Mouse (Mus musculus) hindbrain, embryonic 14.5 days (tissue): ENCODE results near the gene Zdhhc19. TPM values are rescaled to one million over a fixed set of nuclear protein-coding genes. Genes with fewer than 3 reads are reported as not detected.
A peak's percentile ranks its signal among the peaks of the same experiment; 100 is the strongest.

Experiments
- ATAC-seq: fragments of 200-750 bp; cut with Nextera tagmentation; 2 replicates; pipeline ENCODE4 v1.8.0; 2017; ENCODE audit warnings: moderate number of reproducible peaks, mild to moderate bottlenecking, moderate TSS enrichment, moderate library complexity; ENCODE audit not compliant: low FRiP score
- DNase-seq: peaks from one replicate; pipeline ENCODE4 v3.0.0-alpha.2; 2015; ENCODE audit warnings: low spot score
- H3K27ac ChIP-seq: fragments of 300-500 bp; sonication (generic); 2 replicates; pipeline ENCODE4 v1.5.1; 2014; ENCODE audit warnings: mild to moderate bottlenecking, moderate library complexity
- H3K27me3 ChIP-seq: fragments of 300-500 bp; sonication (generic); 2 replicates; pipeline ENCODE4 v1.6.1; 2014; ENCODE audit warnings: mild to moderate bottlenecking, low read length, mixed read lengths; ENCODE audit not compliant: control insufficient read depth, insufficient read depth
- H3K36me3 ChIP-seq: fragments of 300-500 bp; sonication (generic); replicated peaks from 2 replicates; pipeline ENCODE4 v1.6.1; 2014; ENCODE audit not compliant: control insufficient read depth, insufficient read depth
- H3K4me1 ChIP-seq: fragments of 300-500 bp; sonication (generic); replicated peaks from 2 replicates; pipeline ENCODE4 v1.6.1; 2014; ENCODE audit warnings: antibody characterized with exemption, low read length, mixed read lengths; ENCODE audit not compliant: control insufficient read depth, insufficient read depth
- H3K4me2 ChIP-seq: fragments of 300-500 bp; sonication (generic); replicated peaks from 2 replicates; pipeline ENCODE4 v1.6.1; 2014; ENCODE audit warnings: mild to moderate bottlenecking, moderate library complexity
- H3K4me3 ChIP-seq: fragments of 300-500 bp; sonication (generic); replicated peaks from 2 replicates; pipeline ENCODE4 v1.5.1; 2014; ENCODE audit warnings: mild to moderate bottlenecking, low read length
- H3K9ac ChIP-seq: fragments of 300-500 bp; sonication (generic); 2 replicates; pipeline ENCODE4 v1.6.1; 2014
- H3K9me3 ChIP-seq: fragments of 300-500 bp; sonication (generic); 2 replicates; pipeline ENCODE4 v1.6.1; 2016; ENCODE audit warnings: low read length; ENCODE audit not compliant: control insufficient read depth
- WGBS: fragments of 180-500 bp; shearing (Covaris S2); extraction: QIAGEN DNeasy Blood & Tissue Kit; methylation state at CpG from one replicate; pipeline ENCODE4 v1.1.7; 2014; 5-methylcytosine and 5-hydroxymethylcytosine counted together
- polyA plus RNA-seq: library from polyadenylated mRNA; unstranded; fragments of >200 nt; fragmentation: Nextera tagmentation; extraction: Ambion mirVana; gene quantifications from 2 replicates; pipeline ENCODE4 v1.2.1, GENCODE M21; 2014

Gene Zdhhc19
- polyA plus RNA-seq, 1 experiment from 2014 or later = not detected

GRCm38 (mm10) chr16:32593283-32593805 is 97.3 kb downstream of the Zdhhc19 start:
- H3K4me1 ChIP-seq = 0 out of 2 replicates have a peak, but pooled peaks cover 4% of the 10 kb centered on the region
- DNase-seq = no peak
- H3K9me3 ChIP-seq = no peaks in the 10 kb centered on the region
- H3K27me3 ChIP-seq = no peaks in the 10 kb centered on the region
- no peaks in the 10 kb centered on the region for H3K36me3 ChIP-seq
- H3K27ac ChIP-seq = no peak overlapping the region
- H3K9ac ChIP-seq = no peak overlapping the region
- WGBS = 96% methylated on average over 5 of the region's 5 CpGs
- H3K4me2 ChIP-seq = no peak overlapping the region
- ATAC-seq = no peak
- H3K4me3 ChIP-seq = no peak overlapping the region

GRCm38 (mm10) chr16:32593916-32594315 is 97.9 kb downstream of the Zdhhc19 start:
- WGBS = 88% methylated on average over 5 of the region's 5 CpGs

DNA sequence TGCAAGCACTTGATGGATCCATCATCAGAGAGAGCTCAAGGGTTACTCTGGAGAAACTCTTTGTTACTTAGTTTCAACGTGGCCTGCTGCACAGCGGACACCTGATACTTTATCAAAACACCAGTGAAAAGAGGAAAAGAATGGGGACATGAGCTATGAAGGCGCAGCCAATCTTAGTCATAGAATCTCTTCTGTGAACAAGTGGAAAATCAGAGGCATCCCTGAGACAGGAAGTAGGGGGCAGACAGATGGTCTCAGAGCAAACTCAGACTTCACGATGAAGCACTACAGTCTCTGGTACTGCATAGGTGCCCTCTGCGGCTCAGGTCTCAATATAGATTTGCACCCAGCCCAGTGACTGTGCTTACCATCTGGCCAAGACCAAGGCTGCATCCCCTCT is 98.6 kb downstream of the Zdhhc19 start:
- H3K4me2 ChIP-seq = no peak overlapping the region
- ATAC-seq = no peak
- WGBS = 82% methylated on average over 5 of the region's 5 CpGs
- H3K36me3 ChIP-seq = no peaks in the 10 kb centered on the region
- DNase-seq = no peak
- H3K4me1 ChIP-seq = 0 out of 2 replicates have a peak, but pooled peaks cover 4% of the 10 kb centered on the region
- no peak overlapping the region for H3K27ac ChIP-seq
- no peak overlapping the region for H3K4me3 ChIP-seq
- H3K9ac ChIP-seq = no peak overlapping the region
- H3K9me3 ChIP-seq = no peaks in the 10 kb centered on the region
- H3K27me3 ChIP-seq = no peaks in the 10 kb centered on the region

More at GRCm38 (mm10) chr16:32593916-32594315, 97.9 kb downstream of the Zdhhc19 start:
- Histone ChIP-seq H3K4me1 (0 out of 2 replicates have a peak, but pooled peaks cover 4% of the 10 kb centered on the region), H3K9me3 (no peaks in the 10 kb centered on the region), H3K4me3 (no peak overlapping the region), H3K27me3 (no peaks in the 10 kb centered on the region), H3K36me3 (no peaks in the 10 kb centered on the region), H3K9ac (no peak overlapping the region), H3K27ac (no peak overlapping the region), H3K4me2 (no peak overlapping the region)
- no peak for DNase-seq
- ATAC-seq = no peak

DNA sequence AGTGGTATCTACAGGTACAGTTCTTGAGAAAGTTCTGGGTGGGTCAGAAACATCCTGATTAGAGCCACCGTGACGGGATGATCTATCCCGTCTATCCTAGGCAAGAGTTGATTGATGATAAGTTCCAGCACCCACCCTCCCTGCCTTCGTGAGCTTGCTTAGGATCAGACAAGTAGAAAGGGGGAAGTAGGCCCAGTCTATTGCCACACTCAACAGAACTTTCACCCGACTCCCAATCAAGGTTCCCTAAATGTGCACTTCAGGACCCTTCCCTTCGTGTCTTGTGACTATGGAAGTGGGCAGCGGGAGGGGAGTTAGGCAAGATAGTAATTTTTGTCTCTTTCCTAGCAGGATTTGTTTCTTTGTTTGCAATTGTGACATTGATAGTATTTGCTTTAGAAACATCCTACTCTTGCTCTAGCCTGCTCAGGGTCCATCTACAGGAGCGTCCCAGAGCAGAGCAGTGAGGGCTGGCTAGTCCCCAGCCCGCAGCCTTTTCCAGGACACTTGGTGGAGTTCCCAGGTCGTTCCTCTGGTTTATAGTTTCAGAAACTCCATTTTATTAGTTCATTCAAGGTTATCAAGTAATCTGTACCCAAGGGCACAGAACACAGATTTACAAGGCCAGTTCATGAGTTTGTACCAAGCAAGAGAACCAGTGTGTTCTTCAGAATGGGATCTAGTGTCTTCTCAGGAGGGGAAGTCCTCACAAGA is 99.2 kb downstream of the Zdhhc19 start:
- no peaks in the 10 kb centered on the region for H3K36me3 ChIP-seq
- H3K4me3 ChIP-seq = no peak overlapping the region
- DNase-seq (no peak), ATAC-seq (no peak)
- 0 out of 2 replicates have a peak, but pooled peaks cover 4% of the 10 kb centered on the region for H3K4me1 ChIP-seq
- no peak overlapping the region for H3K9ac ChIP-seq
- no peaks in the 10 kb centered on the region for H3K9me3 ChIP-seq
- no peak overlapping the region for H3K4me2 ChIP-seq
- 90% methylated on average over 10 of the region's 10 CpGs for WGBS
- no peaks in the 10 kb centered on the region for H3K27me3 ChIP-seq
- no peak overlapping the region for H3K27ac ChIP-seq

DNA sequence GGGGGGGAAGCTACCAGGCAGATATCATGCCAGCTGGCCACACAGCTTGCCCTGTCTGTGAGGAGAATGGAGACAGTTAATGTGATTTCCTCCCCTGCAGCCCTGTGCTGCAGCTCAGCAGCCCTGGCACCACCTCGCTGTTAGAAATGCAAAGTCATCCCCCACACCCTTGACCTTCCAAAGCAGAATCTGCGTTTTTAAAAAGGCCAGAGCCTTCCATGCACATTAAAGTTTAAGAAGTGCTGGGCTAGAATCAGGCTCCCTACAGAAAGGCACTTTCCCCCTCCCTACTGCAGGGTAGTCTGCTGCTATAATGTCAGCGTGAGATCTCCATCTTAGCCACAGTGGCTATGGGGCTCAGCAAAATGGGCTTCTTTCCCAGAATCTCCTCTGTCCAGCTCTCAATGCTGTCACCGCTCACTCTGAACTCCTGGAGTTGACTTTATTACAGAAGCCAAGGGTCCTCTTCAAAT is 101.9 kb downstream of the Zdhhc19 start:
- peak; percentile 36 for DNase-seq

DNA sequence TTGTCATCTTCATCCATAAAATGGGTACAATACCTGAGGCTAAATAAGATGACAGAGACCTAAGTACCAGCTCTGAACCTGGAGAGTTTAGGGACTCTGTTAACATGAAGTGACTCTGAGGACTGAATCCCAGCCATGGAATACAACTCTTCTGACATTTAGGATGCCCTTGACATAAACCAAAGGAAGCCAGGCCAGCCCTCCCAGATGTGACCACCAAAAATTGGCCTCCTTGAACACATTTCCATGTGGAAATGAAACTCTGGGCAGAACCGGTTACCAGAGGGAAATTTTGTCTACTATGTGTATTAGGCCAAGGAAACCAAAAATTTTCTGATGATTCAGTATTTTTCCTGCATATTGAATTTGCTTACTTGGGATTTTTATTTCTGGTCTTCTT is 103.1 kb downstream of the Zdhhc19 start:
- Histone ChIP-seq H3K4me1 (0 out of 2 replicates have a peak, but pooled peaks cover 4% of the 10 kb centered on the region), H3K4me3 (no peak overlapping the region), H3K4me2 (no peak overlapping the region), H3K9ac (no peak overlapping the region), H3K9me3 (no peaks in the 10 kb centered on the region), H3K27ac (no peak overlapping the region), H3K36me3 (no peaks in the 10 kb centered on the region), H3K27me3 (no peaks in the 10 kb centered on the region)
- DNase-seq (no peak), ATAC-seq (no peak)
- WGBS = 86% methylated on average over 1 of the region's 1 CpGs

More for the DNA sequence above, 101.9 kb downstream of the Zdhhc19 start:
- H3K27me3 ChIP-seq = no peaks in the 10 kb centered on the region
- no peak overlapping the region for H3K4me3 ChIP-seq
- no peak overlapping the region for H3K9ac ChIP-seq
- H3K4me1 ChIP-seq = 0 out of 2 replicates have a peak, but pooled peaks cover 4% of the 10 kb centered on the region
- no peak overlapping the region for H3K4me2 ChIP-seq
- H3K36me3 ChIP-seq = no peaks in the 10 kb centered on the region
- ATAC-seq = peak; percentile 73; the same call in 1 of the 2 replicates
- no peaks in the 10 kb centered on the region for H3K9me3 ChIP-seq
- WGBS = 29% methylated on average over 4 of the region's 4 CpGs
- H3K27ac ChIP-seq = no peak overlapping the region

DNA sequence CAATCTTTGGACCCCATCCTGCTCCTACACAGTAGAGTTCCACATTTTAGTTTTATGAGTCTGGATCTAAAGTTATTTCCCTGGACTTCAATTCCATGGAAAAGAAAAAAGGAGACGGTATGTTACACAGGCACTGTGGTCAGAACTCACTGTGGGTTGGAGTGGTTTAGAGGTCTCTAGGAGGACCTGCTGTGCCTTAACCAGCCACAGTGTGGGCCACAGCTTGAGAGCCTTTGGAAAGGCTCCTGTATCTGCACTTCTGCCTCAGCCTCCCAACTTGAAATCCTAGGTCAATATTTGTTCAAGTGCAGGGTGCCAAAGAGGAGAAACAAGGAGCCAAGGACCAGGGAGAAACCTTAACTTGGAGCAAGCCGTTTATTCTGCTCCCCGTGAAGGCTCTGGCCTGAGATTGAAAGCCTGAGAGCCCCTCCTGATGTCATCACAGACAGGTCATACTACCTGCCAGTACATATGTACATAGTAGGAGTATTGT is 106.2 kb downstream of the Zdhhc19 start:
- 91% methylated on average over 3 of the region's 3 CpGs for WGBS

DNA sequence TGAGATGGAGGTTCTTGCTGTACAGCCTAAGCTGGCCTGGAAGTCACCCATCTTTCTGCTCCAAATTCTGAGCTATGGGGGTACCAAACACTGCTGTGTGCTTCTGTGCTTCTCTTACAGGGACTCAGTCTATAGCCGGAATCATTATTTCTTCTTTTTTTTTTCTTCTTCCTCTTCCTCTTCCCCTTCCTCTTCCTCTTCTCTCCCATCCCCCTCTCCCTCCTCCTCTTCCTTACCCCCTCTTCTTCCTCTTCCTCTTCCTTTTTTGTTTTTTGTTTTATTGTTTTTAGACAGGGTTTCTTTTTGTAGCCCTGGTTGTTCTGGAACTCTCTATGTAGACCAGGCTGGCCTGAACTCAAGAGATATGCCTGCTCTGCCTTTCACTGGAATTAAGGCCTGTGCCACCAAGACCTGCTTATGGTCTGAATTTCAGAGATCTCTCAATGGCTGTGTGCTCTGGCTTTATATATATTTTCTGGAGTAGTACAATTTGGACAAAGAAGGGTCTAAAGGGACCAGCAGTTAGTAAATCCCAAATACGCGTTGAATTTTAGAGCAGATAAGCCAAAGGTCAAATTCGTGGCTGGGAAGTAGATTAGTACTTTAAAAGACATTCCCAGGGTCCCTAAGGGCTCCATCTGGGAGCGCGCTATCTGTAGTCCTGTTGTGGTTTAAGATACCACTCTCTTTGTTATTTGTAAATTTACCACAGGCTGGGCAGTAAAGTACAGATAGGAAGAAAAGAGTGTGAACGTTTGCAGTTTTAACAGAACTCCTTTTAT is 111.7 kb downstream of the Zdhhc19 start:
- Histone ChIP-seq H3K4me3 (peak overlapping the region; percentile 92; the same call in 1 of the 2 replicates), H3K4me2 (peak overlapping the region; percentile 73), H3K27me3 (no peaks in the 10 kb centered on the region), H3K27ac (0 out of 2 replicates have a peak overlapping the region, but pooled peaks have one; percentile 14), H3K9me3 (no peaks in the 10 kb centered on the region), H3K9ac (0 out of 2 replicates have a peak overlapping the region, but pooled peaks have one; percentile 24), H3K36me3 (no peaks in the 10 kb centered on the region), H3K4me1 (peaks cover 20% of the 10 kb centered on the region)
- ATAC-seq (no peak), DNase-seq (no peak)
- WGBS = 64% methylated on average over 7 of the region's 7 CpGs

More for the DNA sequence above, 106.2 kb downstream of the Zdhhc19 start:
- H3K9ac ChIP-seq = no peak overlapping the region
- no peak overlapping the region for H3K4me3 ChIP-seq
- no peaks in the 10 kb centered on the region for H3K36me3 ChIP-seq
- H3K9me3 ChIP-seq = no peaks in the 10 kb centered on the region
- no peak for ATAC-seq
- H3K4me1 ChIP-seq = 0 out of 2 replicates have a peak, but pooled peaks cover 4% of the 10 kb centered on the region
- H3K27me3 ChIP-seq = no peaks in the 10 kb centered on the region
- H3K4me2 ChIP-seq = no peak overlapping the region
- DNase-seq = no peak
- H3K27ac ChIP-seq = no peak overlapping the region

DNA sequence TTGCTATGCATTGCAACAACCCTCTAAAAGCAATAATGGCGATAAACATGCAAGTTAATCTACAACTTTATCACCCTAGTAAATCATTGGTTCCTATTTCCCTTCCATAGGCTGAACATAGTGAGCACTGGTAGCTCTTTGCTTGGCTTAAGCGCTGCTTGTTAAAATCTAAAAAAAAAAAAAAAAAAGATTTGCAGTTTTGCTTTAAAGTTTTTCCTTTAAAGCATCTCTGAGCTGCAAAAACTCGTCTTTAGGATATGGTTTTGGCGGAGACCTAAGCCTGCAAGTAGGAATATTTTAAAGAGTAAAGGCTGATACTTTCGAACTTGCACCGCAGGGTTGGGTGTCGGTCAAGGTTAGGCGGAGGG is 112.3 kb downstream of the Zdhhc19 start:
- no peaks in the 10 kb centered on the region for H3K36me3 ChIP-seq
- DNase-seq = no peak
- H3K9ac ChIP-seq = peak overlapping the region; percentile 24; the same call in 1 of the 2 replicates
- H3K27ac ChIP-seq = peak overlapping the region; percentile 14; the same call in 1 of the 2 replicates
- ATAC-seq = no peak
- peak overlapping the region; percentile 92 for H3K4me3 ChIP-seq
- WGBS = 12% methylated on average over 8 of the region's 8 CpGs
- no peaks in the 10 kb centered on the region for H3K27me3 ChIP-seq
- no peaks in the 10 kb centered on the region for H3K9me3 ChIP-seq
- peak overlapping the region; percentile 73 for H3K4me2 ChIP-seq
- H3K4me1 ChIP-seq = peaks cover 20% of the 10 kb centered on the region
